In the genomic region with DNA sequence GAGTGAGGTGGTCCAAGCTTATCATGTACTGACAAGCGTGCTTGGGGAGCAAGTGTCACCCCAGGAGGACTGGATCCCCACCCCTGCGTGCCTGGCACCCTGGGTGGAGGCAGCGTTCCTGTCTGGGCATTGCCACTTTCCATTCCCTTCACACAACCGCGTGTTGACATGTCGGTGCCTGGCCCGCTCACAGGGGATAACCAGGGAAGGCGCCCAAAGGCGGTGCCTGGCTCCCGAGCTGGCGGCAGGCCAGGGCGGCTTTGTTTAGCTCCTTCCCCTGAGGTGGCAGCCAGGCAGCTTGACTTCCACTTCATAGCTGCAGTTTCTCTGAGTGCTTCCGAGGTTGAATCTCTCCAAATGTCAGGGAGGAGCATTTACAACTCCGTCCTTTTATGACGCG, we compare ENCODE assay signal across 9 mouse cellular contexts.
DNase-seq lines count a peak whose midpoint lies in the region; ATAC-seq and TF ChIP-seq lines count a peak whose summit lies in the region.
"Had no signal": no experiment of that assay in that cellular context is flagged by ENCODE, and none has a peak within 500 bp of the region (broad histone marks: within the 10 kb centered on the region; RNA-seq: fewer than 3 reads in every experiment).

No protein-coding gene starts in this region.

- H3K4me2 ChIP-seq in forebrain, embryonic 14.5 days (ENCODE audit: low read length): no peak overlapping the region
- H3K4me2 ChIP-seq in stomach, postnatal 0 days (replicated peaks; ENCODE audit: low read depth): peak overlapping the region; percentile 17; the same call in 1 of the 2 replicates

- no peak overlapping the region for H3K4me3 ChIP-seq in forebrain, embryonic 14.5 days (ENCODE audit: low read depth, low read length)
- H3K4me3 ChIP-seq in forebrain, embryonic 10.5 days: no peak overlapping the region
- H3K4me3 ChIP-seq in stomach, postnatal 0 days (ENCODE audit: low read depth, low read length): no peak overlapping the region
- H3K4me3 ChIP-seq: layer of hippocampus, adult 2 months had no signal

- no peak for TF ChIP-seq CTCF in stomach, postnatal 0 days (IDR thresholded peaks at IDR 0.05; ENCODE audit: low read depth)

- H3K36me3 ChIP-seq in forebrain, embryonic 14.5 days (ENCODE audit: control insufficient read depth, insufficient read depth, low read length): no peaks in the 10 kb centered on the region
- H3K36me3 ChIP-seq in forebrain, embryonic 10.5 days (replicated peaks): no peaks in the 10 kb centered on the region
- H3K36me3 ChIP-seq in stomach, postnatal 0 days (ENCODE audit: control insufficient read depth, insufficient read depth, low read length): no peaks in the 10 kb centered on the region

- peak; percentile 84 for DNase-seq in forebrain, embryonic 14.5 days (ENCODE audit: low spot score)
- DNase-seq in forebrain, embryonic 10.5 days (ENCODE audit: extremely low spot score, low spot score): no peak
- peak; percentile 50 for DNase-seq in testis, postnatal 10 days (ENCODE audit: low spot score)
- no peak for DNase-seq in testis, postnatal 14 days (ENCODE audit: low spot score)
- DNase-seq in kidney, postnatal 10 days: peak; percentile 77
- peak; percentile 80 for DNase-seq in stomach, postnatal 0 days (ENCODE audit: low spot score)
- DNase-seq in embryo, embryonic 11 days: no peak
- DNase-seq in thymus, postnatal 0 days (ENCODE audit: low spot score): no peak

- peak; percentile 67 for ATAC-seq in forebrain, embryonic 14.5 days
- ATAC-seq in stomach, postnatal 0 days (ENCODE audit: low FRiP score, low TSS enrichment): peak; percentile 61; the same call in 1 of the 2 replicates

- no peak for TF ChIP-seq EP300 in stomach, postnatal 0 days (optimal IDR thresholded peaks at IDR 0.05)

- WGBS in forebrain, embryonic 14.5 days: 34% methylated on average over 16 of the region's 16 CpGs
- WGBS in forebrain, embryonic 10.5 days: 74% methylated on average over 16 of the region's 16 CpGs
- WGBS in stomach, postnatal 0 days: 36% methylated on average over 16 of the region's 16 CpGs

- H3K27ac ChIP-seq in forebrain, embryonic 14.5 days (ENCODE audit: low read depth, low read length): no peak overlapping the region
- no peak overlapping the region for H3K27ac ChIP-seq in forebrain, embryonic 10.5 days
- H3K27ac ChIP-seq in stomach, postnatal 0 days (replicated peaks): no peak overlapping the region
- H3K27ac ChIP-seq: layer of hippocampus, adult 2 months had no signal

- peaks cover 13% of the 10 kb centered on the region for H3K4me1 ChIP-seq in forebrain, embryonic 14.5 days (ENCODE audit: control insufficient read depth, insufficient read depth, low read length)
- H3K4me1 ChIP-seq in forebrain, embryonic 10.5 days: peaks cover 29% of the 10 kb centered on the region
- H3K4me1 ChIP-seq in stomach, postnatal 0 days (replicated peaks; ENCODE audit: control insufficient read depth, insufficient read depth): no peaks in the 10 kb centered on the region

- H3K27me3 ChIP-seq in forebrain, embryonic 14.5 days (replicated peaks; ENCODE audit: control insufficient read depth, insufficient read depth, low read length): no peaks in the 10 kb centered on the region
- H3K27me3 ChIP-seq in forebrain, embryonic 10.5 days (ENCODE audit: poor library complexity, severe bottlenecking): peaks cover 76% of the 10 kb centered on the region
- H3K27me3 ChIP-seq in stomach, postnatal 0 days (ENCODE audit: control insufficient read depth, insufficient read depth, low read length): no peaks in the 10 kb centered on the region

- no peak overlapping the region for H3K9ac ChIP-seq in forebrain, embryonic 14.5 days (ENCODE audit: low read length)
- H3K9ac ChIP-seq in stomach, postnatal 0 days (ENCODE audit: low read length): no peak overlapping the region

- H3K9me3 ChIP-seq in forebrain, embryonic 14.5 days (replicated peaks; ENCODE audit: control insufficient read depth, low read length): no peaks in the 10 kb centered on the region
- H3K9me3 ChIP-seq in forebrain, embryonic 10.5 days: no peaks in the 10 kb centered on the region
- H3K9me3 ChIP-seq in stomach, postnatal 0 days (ENCODE audit: control insufficient read depth, low read length): no peaks in the 10 kb centered on the region

Comparison
In these comparisons a context has a peak if more than half of its experiments do, and no peak if none do; other contexts are left out.
1. DNase-seq: peak in forebrain, embryonic 14.5 days (single experiment), testis, postnatal 10 days (single experiment), kidney, postnatal 10 days (single experiment) and stomach, postnatal 0 days (single experiment); none in forebrain, embryonic 10.5 days (single experiment), testis, postnatal 14 days (single experiment), embryo, embryonic 11 days (single experiment) and thymus, postnatal 0 days (single experiment).